Mouse (Mus musculus) thymus, adult 18-20 months (tissue): Measurements from ENCODE around the gene Cpvl.

Experiments
- DNase-seq, 2 experiments: peaks; one replicate each; pipeline ENCODE4 v3.0.0; 2022; ENCODE audit warnings: mixed read lengths in 2 of 2

Cpvl gene

GRCm38 (mm10) chr6:53881235-53881606, 97.2 kb downstream of the Cpvl start:
- DNase-seq = no peak

DNA sequence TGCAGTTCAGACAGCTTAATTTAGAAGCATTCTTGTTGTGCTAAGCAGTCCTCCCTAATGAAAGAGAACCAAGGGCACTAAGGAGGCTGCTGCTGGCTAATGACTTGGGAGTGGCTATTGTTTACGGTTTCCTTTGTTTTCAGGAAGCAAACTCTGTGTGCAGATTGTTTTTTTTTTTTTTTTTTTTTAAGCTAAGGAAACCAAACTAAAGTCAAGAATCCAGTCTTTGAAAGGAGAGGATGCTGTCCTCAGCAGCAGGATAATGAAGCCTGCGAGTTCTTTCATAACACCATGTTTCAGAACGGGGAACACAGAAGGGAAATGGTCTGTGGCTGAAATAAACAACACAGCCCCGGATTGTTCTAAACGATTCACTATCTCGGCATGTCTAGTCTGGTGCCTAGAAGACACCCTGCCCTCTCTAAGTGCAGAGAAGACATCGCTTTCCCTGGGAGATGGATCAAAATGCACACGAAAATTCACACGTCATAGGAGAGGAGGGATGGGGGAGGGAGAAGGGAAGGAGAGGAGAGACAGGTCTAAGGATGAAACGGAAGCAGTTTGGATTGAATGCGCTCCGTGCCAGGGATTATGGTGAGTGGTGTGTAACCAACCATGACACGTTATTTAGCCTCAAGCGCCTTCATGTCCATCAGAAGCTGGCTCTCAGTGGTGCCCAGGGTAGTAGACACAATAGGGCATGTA, 97.8 kb downstream of the Cpvl start:
- no peak for DNase-seq

- no peak for DNase-seq
Observed at GRCm38 (mm10) chr6:53879567-53879966, 98.9 kb downstream of the Cpvl start.

GRCm38 (mm10) chr6:53874881-53875429, 103.5 kb downstream of the Cpvl start:
- no peak for DNase-seq

DNA sequence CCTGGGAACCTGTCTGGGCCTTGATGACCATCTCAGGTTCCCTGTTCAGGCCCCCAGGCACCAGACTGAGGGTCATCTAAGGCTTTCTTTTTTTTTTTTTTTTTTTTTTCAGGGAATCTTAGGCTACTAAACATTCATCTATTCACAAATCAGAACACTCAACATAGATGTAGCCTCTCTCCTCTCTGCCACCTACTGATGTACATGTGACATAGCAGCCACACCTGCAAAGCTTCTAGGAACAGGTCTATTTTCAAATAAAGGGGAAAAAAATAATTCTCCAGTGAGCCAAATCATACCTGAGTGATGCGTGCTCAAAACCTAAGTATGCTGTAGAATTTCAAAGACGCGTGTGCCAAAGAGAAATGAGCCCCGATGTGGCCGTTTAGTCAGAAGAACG, 106.6 kb downstream of the Cpvl start:
- DNase-seq = no peak

GRCm38 (mm10) chr6:53863011-53863410, 115.5 kb downstream of the Cpvl start:
- no peak for DNase-seq

- no peak for DNase-seq
Observed at GRCm38 (mm10) chr6:53859106-53859505, 119.4 kb downstream of the Cpvl start.

DNA sequence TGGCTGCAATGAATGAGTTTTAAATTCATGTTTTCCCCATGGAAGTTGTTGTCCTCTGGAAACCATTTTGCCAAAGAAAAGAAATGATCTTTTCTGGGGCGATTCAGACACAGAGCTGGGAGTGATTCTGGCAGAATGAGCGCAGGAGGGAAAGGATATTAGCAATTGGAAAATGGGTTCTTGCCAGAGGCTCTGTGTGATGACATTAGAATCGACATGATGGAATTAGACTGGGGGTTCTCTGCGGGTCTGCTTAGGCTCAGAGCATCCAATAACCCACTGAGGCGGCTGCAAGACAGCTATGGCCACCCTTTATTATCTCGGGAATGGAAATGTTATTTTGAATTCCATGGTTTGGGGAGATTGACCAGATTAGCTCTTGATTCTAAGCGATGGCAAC, 120.6 kb downstream of the Cpvl start:
- no peak for DNase-seq

GRCm38 (mm10) chr6:53856775-53857174, 121.7 kb downstream of the Cpvl start:
- DNase-seq = no peak

- no peak for DNase-seq
Observed at GRCm38 (mm10) chr6:53854971-53855856, 123.3 kb downstream of the Cpvl start.

DNA sequence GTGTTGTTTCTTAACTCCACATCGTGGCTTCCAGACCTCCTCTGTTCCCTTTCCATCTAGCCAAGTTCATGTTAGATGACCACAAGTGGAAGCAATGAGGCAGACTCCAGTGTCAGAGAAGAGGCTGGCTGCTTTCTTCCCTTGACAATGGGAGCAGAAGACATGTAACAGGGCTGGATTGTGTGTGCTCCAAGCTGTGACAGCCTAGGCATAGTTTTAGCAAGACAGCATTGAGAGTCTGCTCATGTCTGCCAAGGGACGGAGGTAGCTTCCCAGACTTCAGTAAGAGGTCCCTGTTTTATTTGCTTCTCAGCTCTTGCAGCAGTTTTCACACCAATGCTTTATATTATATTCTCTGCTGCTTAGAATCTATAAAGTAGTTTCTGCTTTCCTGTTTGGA, 124.2 kb downstream of the Cpvl start:
- DNase-seq = no peak

DNA sequence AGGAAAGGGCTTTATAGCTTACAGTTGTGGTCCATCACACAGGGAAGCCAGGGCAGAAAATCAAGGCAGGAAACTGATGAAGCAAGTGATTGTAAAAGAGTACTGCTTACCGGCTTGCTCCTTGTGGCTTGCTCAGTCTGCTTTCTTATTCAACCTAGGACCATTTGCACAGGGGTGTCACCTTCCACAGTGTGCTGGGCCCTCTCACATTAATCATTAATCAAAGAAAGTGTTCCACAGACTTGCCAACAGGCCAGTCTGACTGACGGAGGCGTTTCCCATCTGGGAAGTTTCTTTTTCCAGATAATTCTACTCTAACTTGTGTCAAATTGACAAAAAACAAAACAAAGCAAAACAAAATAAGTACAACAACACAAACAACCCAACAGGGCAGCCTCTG, 124.9 kb downstream of the Cpvl start:
- DNase-seq = no peak

DNA sequence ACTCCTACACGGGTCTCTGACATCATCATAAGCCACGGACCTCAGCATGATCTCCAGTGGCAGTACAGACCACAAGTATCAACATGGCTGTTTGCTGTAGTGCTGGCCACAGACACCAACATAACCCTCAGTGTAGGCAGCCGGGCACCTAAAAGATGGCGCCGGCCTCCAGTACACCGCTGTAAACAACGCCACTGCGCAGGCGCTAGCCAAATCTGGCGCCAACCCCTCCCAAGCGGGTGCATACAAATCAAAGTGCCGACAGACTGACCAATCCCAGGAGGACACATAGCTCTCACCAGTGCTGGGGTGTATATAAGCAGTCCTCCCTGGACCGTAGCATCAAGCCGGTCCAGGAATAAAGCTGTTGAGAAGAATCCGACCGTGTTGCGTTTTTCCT, 133.8 kb downstream of the Cpvl start:
- DNase-seq = no peak

DNA sequence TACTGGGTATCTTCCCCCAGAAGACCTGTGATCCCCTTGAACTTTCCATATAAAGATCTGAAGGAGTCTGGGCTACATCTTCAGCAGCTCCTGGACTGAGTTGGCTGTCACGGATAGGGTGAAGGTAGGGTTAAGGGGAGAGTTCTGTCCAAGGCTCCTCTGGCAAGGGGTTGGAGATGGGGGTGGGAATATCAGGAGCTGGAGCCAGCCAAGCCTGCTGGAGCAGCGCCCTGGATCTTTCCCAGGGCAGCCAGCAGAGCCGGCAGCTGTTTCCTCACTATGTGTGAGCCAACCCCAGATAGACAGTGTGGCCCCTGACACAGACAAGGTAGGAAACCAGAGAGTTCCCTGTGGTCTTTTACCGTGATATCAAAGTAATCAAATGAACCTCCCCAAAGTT, 153.3 kb downstream of the Cpvl start:
- DNase-seq = no peak
